Mouse (Mus musculus): ENCODE results near the gene Gcgr.
"Not testable (repeated sequence)": the region's sequence is repeated elsewhere in the genome, so short reads cannot be mapped to it uniquely, and the experiment has no call there.

Gcgr gene

GRCm38 (mm10) chr11:120572752-120573584 lies 42.5 kb downstream of the Gcgr start, which contains the start of gene P4hb:
Gene P4hb (minus strand): TSS chr11:120573253.
- peak; percentile 100 for DNase-seq

GRCm38 (mm10) chr11:120573585-120574277 lies 43.2 kb downstream of the Gcgr start:
- peak in 1 of 2 experiments; percentile 22 for DNase-seq

- no peak for DNase-seq
Measured at GRCm38 (mm10) chr11:120574278-120574600, 43.7 kb downstream of the Gcgr start.

GRCm38 (mm10) chr11:120575046-120575445 lies 44.5 kb downstream of the Gcgr start:
- no peak for DNase-seq

- DNase-seq, result no peak
Measured at GRCm38 (mm10) chr11:120575940-120576339, 45.4 kb downstream of the Gcgr start.

GRCm38 (mm10) chr11:120576365-120576981 lies 46.0 kb downstream of the Gcgr start:
- peak; percentile 79 to 91 for DNase-seq

- peak; percentile 62 to 85 for DNase-seq
Measured at GRCm38 (mm10) chr11:120577211-120578023, 46.9 kb downstream of the Gcgr start.

- DNase-seq, result peak; percentile 68 to 77
Measured at GRCm38 (mm10) chr11:120578024-120578693, 47.7 kb downstream of the Gcgr start.

GRCm38 (mm10) chr11:120578694-120579243 lies 48.3 kb downstream of the Gcgr start:
- DNase-seq, result peak; percentile 21 to 55

GRCm38 (mm10) chr11:120579316-120580107 lies 49.0 kb downstream of the Gcgr start:
- DNase-seq, result peak; percentile 72 to 86

- DNase-seq, result peak; percentile 49 to 60
Measured at GRCm38 (mm10) chr11:120580190-120580589, 49.7 kb downstream of the Gcgr start.

GRCm38 (mm10) chr11:120580871-120581331 lies 50.4 kb downstream of the Gcgr start:
- DNase-seq, result peak; percentile 28 to 65

- peak; percentile 86 to 93 for DNase-seq
Measured at GRCm38 (mm10) chr11:120581490-120582267, 51.2 kb downstream of the Gcgr start, which contains the start of gene Arhgdia. Gene Arhgdia (minus strand): TSS chr11:120581624.

- peak; percentile 43 to 66 for DNase-seq
Measured at GRCm38 (mm10) chr11:120582268-120582981, 51.9 kb downstream of the Gcgr start.

GRCm38 (mm10) chr11:120582982-120583293 lies 52.4 kb downstream of the Gcgr start:
- not testable (repeated sequence) for DNase-seq

GRCm38 (mm10) chr11:120583937-120584336 lies 53.4 kb downstream of the Gcgr start:
- DNase-seq, result no peak

GRCm38 (mm10) chr11:120588531-120588930 lies 58.0 kb downstream of the Gcgr start:
- no peak for DNase-seq
